Mouse (Mus musculus) MEL (cell line): ENCODE data around the gene Mogat1. TPM values are rescaled to one million over a fixed set of nuclear protein-coding genes. Genes with fewer than 3 reads are reported as not detected.

Source experiments
- DNase-seq: peaks from one replicate; pipeline ENCODE4 v3.0.0; 2011; ENCODE audit warnings: low read depth, low spot score
- H3K27ac ChIP-seq: 2 replicates; pipeline ENCODE4 v1.5.1; 2012; ENCODE audit warnings: low read depth, mild to moderate bottlenecking, control low read depth, low read length, moderate library complexity; ENCODE audit not compliant: control insufficient read depth
- H3K27me3 ChIP-seq, 2 experiments: fragments of 150-350 bp in 1 of 2; sonication (generic) in 1 of 2; 2 replicates each; pipeline ENCODE4 v1.6.1; 2012; ENCODE audit warnings: low read length in 2 of 2, mild to moderate bottlenecking in 2 of 2, improper control_type of control experiment in 1 of 2, moderate library complexity in 1 of 2; ENCODE audit not compliant: insufficient read depth in 2 of 2, control insufficient read depth in 1 of 2
- H3K36me3 ChIP-seq, 2 experiments: 2 replicates each; pipeline ENCODE4 v1.6.1; 2012 to 2014; ENCODE audit warnings: low read length in 2 of 2, improper control_type of control experiment in 1 of 2, inconsistent platforms in 1 of 2, mild to moderate bottlenecking in 1 of 2; ENCODE audit not compliant: insufficient read depth in 2 of 2, control insufficient read depth in 1 of 2
- H3K4me1 ChIP-seq, 2 experiments: fragments of 150-350 bp in 1 of 2; sonication (generic) in 1 of 2; 2 replicates each; pipeline ENCODE4 v1.6.1; 2012; ENCODE audit warnings: low read length in 2 of 2, improper control_type of control experiment in 1 of 2, mild to moderate bottlenecking in 1 of 2; ENCODE audit not compliant: insufficient read depth in 2 of 2, control insufficient read depth in 1 of 2
- H3K4me3 ChIP-seq, 2 experiments: fragments of 150-350 bp in 1 of 2; sonication (generic) in 1 of 2; 2 replicates each; pipeline ENCODE4 v1.5.1; 2012; ENCODE audit warnings: low read depth in 2 of 2, low read length in 2 of 2, mild to moderate bottlenecking in 2 of 2, moderate library complexity in 2 of 2, control low read depth in 1 of 2, improper control_type of control experiment in 1 of 2; ENCODE audit not compliant: control insufficient read depth in 1 of 2, insufficient read depth in 1 of 2
- H3K79me2 ChIP-seq: 2 replicates; pipeline ENCODE4 v1.6.1; 2012; ENCODE audit warnings: mild to moderate bottlenecking, low read length, moderate library complexity; ENCODE audit not compliant: control insufficient read depth, poor library complexity, insufficient read depth
- H3K9ac ChIP-seq: 2 replicates; pipeline ENCODE4 v1.6.1; 2012; ENCODE audit warnings: low read depth, mild to moderate bottlenecking, control low read depth, low read length, moderate library complexity; ENCODE audit not compliant: control insufficient read depth, poor library complexity, severe bottlenecking
- H3K9me3 ChIP-seq: fragments of 150-350 bp; sonication (generic); replicated peaks from 2 replicates; pipeline ENCODE4 v1.6.1; 2012; ENCODE audit warnings: mild to moderate bottlenecking, low read length, improper control_type of control experiment, moderate library complexity; ENCODE audit not compliant: insufficient read depth
- CHD1 ChIP-seq: IDR thresholded peaks from 2 replicates; pipeline ENCODE4 v1.6.1; 2012; ENCODE audit warnings: low read depth, mild to moderate bottlenecking, inconsistent platforms, low read length, improper control_type of control experiment
- EP300 ChIP-seq, 2 experiments: IDR thresholded peaks; 2 replicates each; pipeline ENCODE4 v1.6.1; 2011; ENCODE audit warnings: improper control_type of control experiment in 2 of 2, low read length in 2 of 2, low read depth in 1 of 2, mild to moderate bottlenecking in 1 of 2
- JUND ChIP-seq: IDR thresholded peaks from 2 replicates; pipeline ENCODE4 v1.6.1; 2011; ENCODE audit warnings: low read depth, mild to moderate bottlenecking, improper control_type of control experiment, low read length
- MAFK ChIP-seq: IDR thresholded peaks from 2 replicates; pipeline ENCODE4 v1.6.1; 2011; ENCODE audit warnings: low read depth, mild to moderate bottlenecking, low read length, improper control_type of control experiment, borderline replicate concordance
- MAX ChIP-seq: IDR thresholded peaks from 2 replicates; pipeline ENCODE4 v1.6.1; 2011; ENCODE audit warnings: low read length, improper control_type of control experiment
- MEF2A ChIP-seq: IDR thresholded peaks from 2 replicates; pipeline ENCODE4 v1.6.1; 2014; ENCODE audit warnings: low read depth, mild to moderate bottlenecking, inconsistent platforms, low read length, improper control_type of control experiment; ENCODE audit not compliant: poor library complexity, insufficient replicate concordance, severe bottlenecking; ENCODE audit errors: extremely low read depth
- NELFE ChIP-seq: IDR thresholded peaks from 2 replicates; pipeline ENCODE4 v1.6.1; 2011; ENCODE audit warnings: low read depth, low read length, improper control_type of control experiment
- RCOR1 ChIP-seq: IDR thresholded peaks from 2 replicates; pipeline ENCODE4 v1.6.1; 2012; ENCODE audit warnings: low read depth, mild to moderate bottlenecking, inconsistent platforms, low read length, improper control_type of control experiment
- SIN3A ChIP-seq: IDR thresholded peaks from 2 replicates; pipeline ENCODE4 v1.6.1; 2012; ENCODE audit warnings: low read length, improper control_type of control experiment, inconsistent platforms
- TBP ChIP-seq: IDR thresholded peaks from 2 replicates; pipeline ENCODE4 v1.8.0; 2011; ENCODE audit warnings: low read depth, low read length, improper control_type of control experiment
- ZC3H11A ChIP-seq: IDR thresholded peaks from 2 replicates; pipeline ENCODE4 v1.6.1; 2012; ENCODE audit warnings: low read depth, mild to moderate bottlenecking, inconsistent platforms, low read length, improper control_type of control experiment
- ZNF384 ChIP-seq: IDR thresholded peaks from 2 replicates; pipeline ENCODE4 v1.6.1; 2012; ENCODE audit warnings: low read depth, mild to moderate bottlenecking, inconsistent platforms, low read length, improper control_type of control experiment
- polyA plus RNA-seq, 2 experiments: library from polyadenylated mRNA; stranded (reverse) in 1 of 2; unstranded in 1 of 2; fragments of >175 nt in 1 of 2; fragments of >200 nt in 1 of 2; gene quantifications; 2 replicates each; pipeline versions ENCODE4 v1.2.1 to v1.2.4; 2012; ENCODE audit warnings: low replicate concordance in 2 of 2, low read depth in 1 of 2; ENCODE audit not compliant: insufficient read length in 2 of 2, insufficient read depth in 1 of 2, missing spikeins in 1 of 2
- total RNA-seq: library from RNA; depleted of rRNA; stranded (reverse); fragments of 300-350 nt; gene quantifications from 2 replicates; pipeline ENCODE4 v1.2.3, GENCODE M21; 2012

Mogat1 gene
- total and polyA plus RNA-seq, 3 experiments: not detected

DNA sequence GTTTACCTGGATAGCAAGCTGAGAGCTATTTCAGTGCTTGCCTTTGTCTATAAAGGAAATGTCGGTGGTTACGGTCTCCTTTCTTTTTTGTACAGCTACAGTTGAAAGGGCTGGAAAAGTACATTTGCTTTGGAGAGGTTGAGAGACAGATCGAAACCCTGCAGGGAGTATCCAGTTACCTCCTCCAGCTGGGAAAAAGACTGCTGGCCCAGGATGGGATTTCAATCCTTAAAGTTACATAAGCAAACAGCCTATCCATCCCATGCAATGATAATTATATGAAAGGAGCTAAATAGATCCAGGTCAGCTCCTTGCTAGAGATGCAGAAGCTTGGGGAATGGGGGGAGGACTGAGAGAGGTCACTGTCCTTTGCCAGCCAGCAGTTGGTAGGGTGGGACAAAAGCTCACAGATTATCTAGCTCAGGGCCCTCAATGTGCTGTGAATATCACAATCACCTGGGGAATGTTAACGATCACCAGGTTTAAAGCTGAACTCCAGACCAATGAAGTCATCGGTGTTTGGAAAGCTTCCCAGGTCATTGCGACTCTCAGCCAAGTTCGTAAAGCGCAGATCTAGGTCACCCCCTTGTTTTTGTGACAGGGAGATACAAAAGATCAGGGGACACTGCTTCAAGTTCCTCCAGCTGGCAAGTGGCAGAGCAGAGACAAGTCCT is 57.2 kb downstream of the Mogat1 start:
- Histone ChIP-seq H3K9ac (no peak overlapping the region), H3K4me3 (no peak overlapping the region), H3K27ac (no peak overlapping the region), H3K79me2 (no peaks in the 10 kb centered on the region), H3K4me1 (no peaks in the 10 kb centered on the region), H3K27me3 (no peaks in the 10 kb centered on the region), H3K9me3 (no peaks in the 10 kb centered on the region), H3K36me3 (no peaks in the 10 kb centered on the region)
- TF ChIP-seq NELFE (no peak), EP300 (IDR thresholded peaks at IDR 0.05; ENCODE audit: low read depth in 1 of 2, low read length in 2 of 2) (no peak), CHD1 (no peak), ZC3H11A (no peak), TBP (no peak), MAFK (no peak)
- no peak for DNase-seq

DNA sequence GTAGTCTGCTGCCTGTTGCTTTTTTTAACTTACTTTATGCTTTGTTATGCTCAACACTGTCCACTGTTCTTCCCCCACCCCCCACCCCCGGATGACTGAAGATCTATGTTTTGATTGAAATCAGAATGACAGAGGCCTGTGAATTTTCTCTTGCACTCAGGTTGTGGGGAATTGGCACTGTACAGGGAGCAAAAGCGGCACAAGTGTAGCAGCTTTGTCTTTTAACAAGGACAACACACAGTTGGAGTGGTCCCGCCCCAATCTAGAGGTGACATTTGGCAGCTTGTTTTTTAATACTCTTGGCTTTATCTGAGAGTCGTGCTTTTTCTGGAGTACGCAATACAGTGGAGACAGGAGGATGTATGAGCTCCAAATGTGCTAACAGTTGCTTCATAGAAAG is 58.8 kb downstream of the Mogat1 start:
- Histone ChIP-seq H3K36me3 (no peaks in the 10 kb centered on the region), H3K27me3 (no peaks in the 10 kb centered on the region), H3K4me1 (no peaks in the 10 kb centered on the region), H3K79me2 (no peaks in the 10 kb centered on the region), H3K9ac (no peak overlapping the region), H3K4me3 (no peak overlapping the region), H3K9me3 (no peaks in the 10 kb centered on the region), H3K27ac (no peak overlapping the region)
- no peak for DNase-seq
- no peak for TF ChIP-seq MEF2A

DNA sequence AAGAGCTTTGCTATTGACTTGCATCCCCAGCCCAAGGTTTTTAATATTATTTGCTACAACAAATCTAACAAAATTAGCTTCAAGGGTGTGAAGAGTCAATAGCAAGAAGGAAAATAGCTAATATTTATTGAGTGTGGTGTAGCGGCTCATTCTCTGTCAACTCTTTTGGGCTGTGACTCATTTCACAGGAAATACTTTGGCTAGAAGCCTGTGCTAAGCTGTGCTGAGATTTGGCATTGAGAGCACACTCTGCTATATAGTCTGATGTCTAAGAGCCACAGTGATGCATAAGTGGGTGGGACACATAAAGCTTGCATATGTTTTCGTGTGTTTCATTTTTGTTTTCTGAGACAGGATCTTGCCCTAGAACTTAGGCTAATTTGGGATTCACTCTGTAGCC is 74.3 kb downstream of the Mogat1 start:
- no peak for TF ChIP-seq MEF2A
- no peak for TF ChIP-seq ZC3H11A
- no peak for TF ChIP-seq SIN3A
- TF ChIP-seq RCOR1: no peak
- TF ChIP-seq ZNF384: no peak
- TF ChIP-seq JUND: no peak
- TF ChIP-seq MAX: no peak
- Histone ChIP-seq H3K4me3 (no peak overlapping the region), H3K9ac (no peak overlapping the region), H3K9me3 (no peaks in the 10 kb centered on the region), H3K36me3 (no peaks in the 10 kb centered on the region), H3K27me3 (no peaks in the 10 kb centered on the region), H3K79me2 (no peaks in the 10 kb centered on the region), H3K27ac (no peak overlapping the region), H3K4me1 (no peaks in the 10 kb centered on the region)
- no peak for DNase-seq
